Mouse (Mus musculus) lung, adult 18-20 months (tissue): ENCODE data around the gene Ivl.

Experiments
- DNase-seq, 2 experiments: peaks; one replicate each; pipeline ENCODE4 v3.0.0; 2022; ENCODE audit warnings: mixed read lengths in 2 of 2

Ivl gene

DNA sequence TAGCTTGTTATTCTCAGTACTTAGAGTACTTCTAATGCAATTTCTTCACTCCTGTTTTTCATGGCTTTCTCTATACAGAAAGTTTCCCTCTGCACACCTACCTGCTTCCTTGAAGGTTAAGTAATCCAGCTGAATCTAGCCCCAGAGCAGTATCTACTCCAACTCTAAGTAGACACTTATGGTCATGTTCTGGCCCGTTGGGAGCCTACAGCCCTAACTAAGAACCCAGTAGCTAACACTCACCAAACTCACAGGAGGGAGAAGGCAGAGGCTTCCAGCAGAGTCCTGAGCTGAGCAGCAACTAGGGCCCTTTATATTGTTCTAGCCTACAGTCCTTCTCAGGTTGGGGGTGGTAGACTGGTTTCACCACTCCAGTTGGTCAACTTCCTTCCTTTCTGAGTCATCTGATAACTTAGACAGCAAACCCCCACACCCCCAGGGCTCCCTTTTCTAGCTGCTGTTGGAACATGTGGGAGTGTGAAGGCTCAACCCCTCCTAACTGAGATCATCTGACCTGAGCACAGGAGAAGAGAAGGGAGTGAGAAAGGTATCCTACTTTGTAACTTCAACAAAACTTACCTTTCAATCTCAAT lies at the start of gene Ivl:
Ivl (minus strand) TSS at position 287 of the 593 bp plus-strand sequence.
- DNase-seq, result no peak

DNA sequence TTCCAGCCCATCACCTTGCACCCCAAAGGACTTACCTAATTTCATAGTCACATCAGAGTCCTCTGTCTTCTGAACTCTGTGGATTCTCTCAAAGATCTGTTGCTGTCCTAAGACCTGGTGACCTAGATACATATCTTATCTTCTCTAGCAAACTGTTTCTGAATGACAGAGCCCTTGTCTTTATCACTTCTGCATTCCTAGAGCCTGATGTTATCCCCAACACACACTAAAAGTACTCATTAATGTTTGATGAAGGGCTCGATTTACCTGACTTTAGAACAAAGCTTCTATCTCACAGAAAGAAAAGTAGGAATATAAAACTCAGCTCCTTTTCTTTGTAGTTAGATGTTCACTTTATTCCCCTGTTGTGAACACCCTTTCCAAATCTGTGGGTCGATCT lies 48.0 kb upstream of the Ivl start, which contains the start of gene Lce6a:
Lce6a (minus strand) TSS at position 101 of the 400 bp plus-strand sequence.
- DNase-seq, result no peak

DNA sequence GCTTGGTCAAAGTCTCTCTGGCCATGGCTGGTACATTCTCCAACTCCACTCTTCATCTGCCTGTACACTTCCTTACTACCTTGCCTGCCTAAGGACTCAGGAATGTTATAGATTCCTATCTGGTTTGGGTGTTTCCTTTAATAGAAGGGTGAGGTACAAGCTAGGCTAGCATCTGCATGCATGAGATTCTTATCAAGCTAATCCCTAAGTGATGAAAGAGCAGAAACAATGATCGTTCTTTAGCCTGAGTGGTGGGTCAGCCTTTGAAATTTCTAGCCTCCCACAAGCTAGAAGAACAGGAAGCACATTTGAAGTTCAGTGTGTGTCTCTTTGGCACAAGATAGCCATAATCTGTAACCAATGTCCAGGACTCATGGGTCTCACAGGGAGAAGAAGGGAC lies 36.3 kb upstream of the Ivl start:
- no peak for DNase-seq

DNA sequence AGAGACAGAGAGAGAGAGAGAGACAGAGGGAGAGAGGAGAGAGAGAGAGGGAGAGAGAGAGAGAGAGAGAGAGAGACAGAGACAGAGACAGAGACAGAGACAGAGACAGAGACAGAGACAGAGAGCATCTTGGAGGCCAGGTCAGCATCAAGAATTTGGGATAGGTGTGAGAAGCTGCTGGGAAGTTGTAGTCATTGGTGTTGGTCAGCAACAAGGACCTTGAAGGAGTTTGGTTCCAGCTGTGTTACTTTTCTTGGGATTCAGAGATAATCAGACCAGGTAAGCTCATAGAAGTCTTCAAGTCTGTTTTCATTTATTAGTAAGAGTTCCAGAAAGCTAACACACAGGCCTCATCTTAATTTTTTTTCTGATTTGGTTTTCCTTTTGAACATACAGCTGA lies 33.9 kb upstream of the Ivl start, which contains the start of gene 2210017I01Rik:
2210017I01Rik (minus strand) TSS at position 101 of the 400 bp plus-strand sequence.
- no peak for DNase-seq

DNA sequence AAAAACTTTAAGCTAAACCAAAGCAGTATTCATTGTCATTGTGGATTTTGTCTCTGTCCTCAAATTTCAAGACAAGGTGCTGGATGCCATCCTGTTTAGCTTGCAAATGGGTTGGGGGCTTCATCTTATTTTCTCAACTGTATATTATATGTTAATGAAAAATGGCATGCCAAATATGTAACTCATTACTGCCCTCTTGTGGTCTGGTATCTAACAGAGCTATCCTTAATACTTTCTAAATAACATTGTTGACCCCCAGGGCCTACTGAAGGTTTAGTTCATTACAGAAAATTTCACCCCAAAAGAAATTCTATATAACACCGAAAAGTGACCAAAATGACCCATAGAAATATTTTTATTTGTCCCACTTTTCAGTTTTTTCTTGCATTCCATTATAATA lies 28.6 kb upstream of the Ivl start:
- no peak for DNase-seq

DNA sequence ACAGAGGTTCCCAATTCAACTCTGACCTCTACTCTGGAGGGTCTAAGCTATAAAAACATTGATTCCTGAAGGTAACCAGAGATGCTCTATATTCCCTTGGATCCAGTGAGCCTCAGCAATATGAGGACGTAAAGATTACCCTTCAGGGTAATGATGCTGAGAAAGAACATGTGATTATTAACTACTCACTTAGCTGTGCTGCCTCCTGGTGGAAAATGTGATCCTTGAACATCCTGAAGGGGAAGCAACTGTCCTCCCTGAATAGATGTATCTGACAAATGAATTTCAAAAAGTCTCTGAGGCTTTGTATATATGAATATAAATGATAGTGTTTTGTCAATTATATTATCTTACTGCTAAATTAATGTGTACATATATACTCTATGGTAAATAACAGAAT lies 26.9 kb upstream of the Ivl start:
- no peak for DNase-seq

DNA sequence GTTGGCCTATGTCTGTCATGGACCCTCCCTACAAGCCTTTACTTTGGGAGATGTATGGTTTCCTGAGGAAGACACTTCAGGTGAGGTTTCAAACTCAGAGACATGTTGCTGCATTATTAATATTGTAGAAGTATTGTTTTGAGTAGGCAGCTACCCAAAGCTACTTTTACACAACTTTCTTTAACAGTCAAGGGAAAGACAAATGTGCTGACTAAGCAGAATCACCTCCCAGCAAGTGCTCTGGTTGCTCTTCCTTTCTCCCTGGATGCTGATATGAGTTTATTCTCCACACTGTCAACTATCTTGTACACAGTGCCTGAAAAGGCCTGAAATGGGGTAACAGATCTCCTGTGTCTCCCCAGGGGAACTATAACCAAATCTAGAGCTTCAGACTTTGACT lies 26.4 kb upstream of the Ivl start:
- DNase-seq, result no peak

DNA sequence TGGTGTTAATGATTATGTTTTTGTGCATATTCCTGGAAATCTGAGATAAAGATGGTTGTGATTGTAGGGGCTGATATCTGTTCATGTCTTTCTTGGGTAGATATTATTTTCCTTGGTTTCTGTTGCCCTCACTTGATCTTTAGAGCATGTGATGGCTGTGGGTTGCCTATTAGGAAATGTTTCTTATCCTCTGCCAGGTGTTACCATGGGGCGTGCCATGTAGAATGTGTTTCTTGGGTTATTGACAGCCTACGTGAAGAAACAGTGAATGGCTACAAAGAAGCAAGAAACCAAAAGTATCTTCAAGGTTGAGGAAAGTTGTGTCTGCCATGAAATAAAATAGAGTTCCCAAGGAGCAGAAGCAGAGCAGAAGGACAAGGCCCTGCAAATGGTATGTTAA lies 24.9 kb upstream of the Ivl start:
- no peak for DNase-seq

DNA sequence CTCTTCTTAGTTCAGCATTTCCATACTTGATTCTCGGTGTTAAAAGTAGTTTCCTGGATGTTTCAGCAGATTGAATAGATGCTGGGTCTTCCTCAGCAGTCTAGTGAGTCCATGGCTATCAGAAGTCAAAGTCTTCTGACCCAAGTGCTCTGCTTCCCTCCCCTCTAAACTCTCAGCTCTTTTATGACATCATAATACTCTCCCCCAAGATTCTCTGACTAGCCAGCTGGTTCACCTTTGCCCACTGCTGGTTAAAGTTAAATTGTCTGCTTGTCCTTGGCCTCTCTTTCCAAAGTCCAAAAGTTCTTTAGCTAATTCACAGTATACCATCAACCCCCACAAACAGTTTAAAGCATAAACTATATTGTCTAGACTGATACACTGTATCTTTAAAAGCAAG lies 15.3 kb upstream of the Ivl start, which contains the start of gene Smcp:
Smcp (minus strand) TSS at position 140 of the 400 bp plus-strand sequence.
- DNase-seq, result no peak

DNA sequence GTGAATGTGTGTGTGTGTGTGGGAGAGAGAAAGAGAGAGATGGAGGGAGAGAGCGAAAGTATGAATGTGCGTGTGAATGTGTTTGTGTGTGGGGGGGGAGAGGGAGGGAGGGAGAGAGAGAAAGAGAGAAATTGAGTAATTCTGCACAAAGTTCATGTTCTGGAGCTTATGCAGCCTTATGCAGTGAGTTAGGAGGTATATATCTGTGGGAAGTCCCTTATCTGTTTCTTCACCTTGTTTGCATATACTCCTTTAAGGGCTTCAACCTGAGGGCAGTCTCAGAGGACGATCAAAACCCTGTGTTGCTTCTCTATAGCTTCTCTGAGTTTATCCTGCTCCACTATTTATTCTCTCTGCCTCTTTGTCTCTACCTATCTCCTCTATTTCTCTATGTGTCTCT lies 13.7 kb upstream of the Ivl start:
- no peak for DNase-seq

DNA sequence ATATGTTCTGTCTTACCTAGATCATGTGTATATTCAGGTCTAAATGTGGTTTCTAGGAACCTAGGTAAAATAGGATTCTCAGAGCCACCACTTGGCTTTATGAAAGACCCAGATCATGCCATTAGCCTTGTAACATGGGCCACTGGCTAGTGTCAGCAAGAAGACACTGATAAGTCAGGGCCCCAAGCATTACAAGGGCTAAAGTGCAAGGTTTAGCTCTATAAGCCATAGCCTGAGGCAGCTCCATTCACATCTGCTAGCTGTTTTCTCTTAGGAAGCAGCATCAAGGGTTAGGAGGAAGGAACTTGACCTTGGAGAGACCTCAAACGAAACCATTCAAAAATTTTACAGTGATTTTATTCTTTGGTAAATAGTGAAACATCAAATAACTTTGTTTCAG lies 11.5 kb upstream of the Ivl start:
- DNase-seq, result no peak

DNA sequence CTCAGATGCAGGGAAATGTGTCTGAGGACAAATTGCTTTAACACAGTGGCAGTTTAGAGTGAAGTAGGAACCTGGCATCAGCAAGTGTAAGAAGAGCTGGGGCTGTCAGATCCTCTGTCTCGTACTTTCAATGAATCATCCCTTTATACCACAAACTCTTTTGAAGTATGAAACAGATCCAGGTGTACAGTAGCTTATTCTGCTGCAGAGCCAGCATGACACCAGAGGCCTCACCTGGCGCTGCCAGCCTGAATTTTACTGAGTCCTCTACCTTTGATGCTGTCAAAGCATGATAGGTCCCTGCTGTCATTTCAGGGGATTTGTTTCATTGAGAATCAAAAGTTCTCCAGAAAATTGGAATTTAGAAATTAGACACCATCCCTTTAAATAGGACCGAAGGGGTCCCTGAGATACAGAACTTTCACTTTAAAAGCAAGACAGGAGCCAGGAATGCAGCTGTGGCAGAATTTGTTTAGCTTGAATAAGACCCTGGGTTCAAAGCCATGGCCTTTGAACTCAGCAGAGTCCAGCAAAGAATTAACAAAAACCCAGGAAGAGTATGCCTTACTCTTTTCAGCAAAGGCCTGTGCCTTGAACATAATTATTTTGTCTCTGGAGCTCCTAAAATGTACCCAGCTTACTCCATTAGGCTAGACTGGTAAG lies 9.8 kb upstream of the Ivl start:
- no peak for DNase-seq

DNA sequence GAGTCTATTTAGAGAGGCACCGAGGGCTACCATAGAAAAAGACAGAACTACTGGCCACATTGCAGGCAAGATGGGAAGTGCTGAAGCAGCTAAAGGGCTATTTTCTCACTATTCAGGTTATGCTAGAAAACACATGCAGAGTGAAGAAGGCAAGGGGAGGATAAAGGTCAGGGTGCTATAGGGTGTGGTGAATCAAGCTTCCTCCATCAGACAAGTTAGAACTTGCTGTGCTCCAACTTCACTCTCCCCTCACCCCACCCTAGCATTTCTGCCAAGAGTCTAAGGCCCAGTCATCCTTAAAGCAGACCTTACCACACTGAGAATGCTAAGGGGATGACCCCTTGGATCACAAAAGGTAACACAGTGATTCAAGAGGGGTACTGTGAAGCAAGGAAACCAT lies 6.0 kb upstream of the Ivl start:
- DNase-seq, result no peak

DNA sequence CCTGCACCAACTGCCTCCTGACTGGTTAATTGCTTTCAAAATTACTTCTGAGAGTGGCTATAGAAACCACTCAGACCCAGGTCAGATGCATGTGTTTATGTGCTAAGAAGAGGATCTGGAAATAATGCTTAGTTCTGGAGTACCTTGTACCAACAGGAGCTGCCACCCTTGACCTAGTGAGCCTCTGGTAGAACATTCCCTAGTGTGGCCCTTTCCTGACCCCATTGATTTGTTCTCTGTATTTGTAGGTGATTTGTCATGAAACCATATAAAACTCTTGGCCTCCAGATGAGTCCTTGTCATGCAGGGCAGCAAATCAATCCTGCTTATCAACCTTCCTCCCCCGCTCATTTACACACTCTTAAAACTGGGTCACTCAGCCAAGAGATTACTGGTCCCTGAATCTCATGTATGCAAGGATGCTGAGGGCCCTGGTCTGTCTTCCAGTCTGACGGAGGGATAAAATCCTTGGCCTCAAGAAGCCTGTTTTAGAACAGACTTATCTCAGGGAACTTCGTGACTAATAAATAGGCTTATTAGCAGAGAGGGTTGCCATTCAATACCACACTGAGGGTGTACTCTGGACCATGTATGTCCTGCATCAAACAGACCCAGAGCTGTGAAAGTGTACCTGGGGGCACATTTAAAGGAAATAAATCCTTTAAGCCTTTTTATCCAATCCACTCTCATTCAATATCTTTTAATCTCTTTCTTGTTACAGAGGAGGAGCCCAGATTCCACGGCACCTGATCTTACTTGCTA lies 5.3 kb upstream of the Ivl start:
- no peak for DNase-seq

DNA sequence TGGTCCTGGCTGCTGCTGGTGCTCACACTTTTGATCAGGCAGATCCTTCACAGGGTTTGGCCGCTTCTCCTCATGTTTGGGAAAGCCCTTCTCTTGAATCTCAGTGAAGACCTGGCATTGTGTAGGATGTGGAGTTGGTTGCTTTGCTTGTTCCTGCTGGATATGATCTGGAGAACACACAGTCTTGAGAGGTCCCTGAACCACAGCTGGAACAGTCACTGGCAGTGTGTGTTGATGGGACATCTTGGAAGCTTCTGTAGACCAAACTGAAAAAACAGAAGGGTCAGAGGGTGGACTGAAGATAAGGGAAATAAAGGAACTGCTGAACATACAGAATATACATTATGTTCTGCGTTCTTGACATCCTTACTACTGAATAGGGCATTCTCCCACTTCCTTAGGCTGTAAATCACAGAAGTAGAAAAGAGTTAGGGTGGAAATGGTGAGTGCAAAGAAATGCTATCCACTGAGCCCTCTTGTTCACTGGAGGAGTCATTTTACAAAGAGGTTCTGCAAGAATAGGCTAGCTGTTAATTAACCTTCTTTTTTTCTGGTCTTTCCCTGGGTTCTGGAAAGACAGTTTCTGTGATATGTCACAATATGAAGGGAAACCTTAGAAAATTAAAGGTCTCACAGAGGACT lies 900 bp downstream of the Ivl start:
- no peak for DNase-seq

DNA sequence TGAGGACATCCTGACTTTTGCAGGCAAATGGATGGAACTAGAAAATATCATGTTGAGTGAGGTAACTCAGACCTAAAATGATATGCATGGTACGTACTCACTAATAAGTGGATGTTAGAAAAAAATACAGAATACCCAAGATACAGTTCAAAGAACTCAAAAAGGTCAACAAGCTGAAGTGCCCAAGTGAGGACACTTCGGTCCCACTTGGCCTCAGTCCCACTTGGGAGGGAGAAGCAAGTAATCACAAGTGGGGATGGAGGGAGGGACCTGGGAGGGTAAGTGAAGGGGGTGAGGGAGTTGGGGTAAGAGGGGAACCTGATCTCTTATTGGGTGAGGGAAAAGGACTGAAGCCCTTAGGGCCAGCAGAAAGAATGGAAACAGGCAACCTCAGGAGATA lies 4.8 kb downstream of the Ivl start:
- peak; percentile 61 to 72 for DNase-seq

DNA sequence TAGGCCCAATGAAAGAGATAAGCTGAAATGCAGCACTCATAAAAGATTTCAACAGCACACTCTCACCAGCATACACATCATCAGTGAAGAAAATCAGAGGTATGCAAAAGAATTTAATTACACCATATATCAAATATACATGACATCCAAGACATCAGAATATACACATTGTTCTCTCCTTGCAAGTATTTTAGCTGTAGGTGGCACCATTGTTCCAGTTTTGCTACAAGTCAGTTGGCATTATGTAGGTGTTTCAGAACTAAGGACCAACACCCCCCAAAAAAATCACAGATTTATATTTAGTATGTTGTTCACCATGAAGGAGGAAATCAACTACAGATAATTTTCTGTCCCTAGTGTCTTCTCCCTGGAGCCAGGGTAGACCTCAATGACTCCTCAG lies 8.1 kb downstream of the Ivl start:
- no peak for DNase-seq

DNA sequence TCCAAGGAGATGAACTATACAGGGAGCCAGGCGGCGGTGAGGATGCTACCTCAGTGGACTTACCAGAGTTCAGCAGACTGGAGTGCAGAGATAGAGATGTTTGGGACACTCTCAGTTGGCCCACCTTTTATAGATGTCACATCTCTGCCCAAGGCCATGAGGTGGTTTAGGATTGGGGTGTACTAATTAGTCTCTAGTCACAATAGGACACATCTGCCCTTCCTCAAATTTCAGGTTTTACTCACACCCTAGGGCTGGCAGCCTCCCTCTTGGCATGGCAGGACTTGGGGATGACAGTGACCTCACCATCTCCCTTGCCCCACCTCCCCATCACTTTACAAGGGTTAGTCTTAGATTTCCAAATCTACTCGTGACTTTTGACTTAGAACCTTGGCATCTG lies 39.1 kb downstream of the Ivl start, which contains the start of gene 2310046K23Rik:
2310046K23Rik (minus strand) TSS at position 101 of the 400 bp plus-strand sequence.
- DNase-seq, result no peak
